Comparison of ENCODE assay signal across 9 mouse cellular contexts in the genomic region with DNA sequence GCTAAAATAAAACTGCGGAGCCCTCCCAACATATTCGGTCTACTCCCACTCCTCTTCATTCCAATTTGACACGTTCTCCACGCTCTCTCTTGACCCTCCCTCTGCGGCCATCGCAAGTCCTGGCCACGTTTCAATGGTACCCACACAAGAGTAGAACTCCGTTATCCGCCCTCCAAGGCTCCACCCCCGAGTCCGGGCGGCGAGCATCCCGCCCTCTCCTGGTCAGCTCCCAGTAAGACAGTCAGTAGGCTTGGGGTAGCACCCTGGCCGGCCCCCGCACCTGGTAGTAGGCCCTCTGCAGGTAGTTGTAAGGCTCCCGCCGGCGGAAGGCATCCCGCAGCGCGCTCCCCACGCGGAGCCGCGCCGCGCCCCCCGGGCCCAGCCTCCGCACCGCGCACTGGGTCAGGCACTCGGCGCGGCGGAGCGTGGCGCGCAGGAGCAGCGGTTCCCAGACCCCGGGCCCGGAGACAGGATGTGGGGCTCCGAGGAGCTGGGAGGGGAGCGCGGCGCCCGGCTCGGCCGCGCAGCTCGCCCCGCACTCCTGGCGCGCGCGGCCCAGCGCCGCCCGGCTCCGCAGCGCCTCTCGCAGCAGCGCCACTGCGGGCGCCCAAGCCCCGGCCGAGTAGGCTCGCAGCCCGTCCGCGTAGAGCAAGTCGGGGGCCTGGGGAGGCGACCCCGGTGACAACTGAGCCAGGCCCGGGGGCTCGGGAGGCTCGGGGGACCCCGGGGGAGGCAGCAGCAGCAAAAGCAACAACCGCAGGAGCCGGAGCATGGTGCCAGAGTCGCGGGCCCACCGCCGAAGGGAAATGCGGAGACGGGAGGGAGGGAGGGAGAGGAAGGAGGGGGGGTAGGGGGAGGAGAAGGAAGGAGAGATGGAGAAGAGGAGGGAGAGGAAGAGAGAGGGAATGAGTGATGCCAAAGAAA. TPM values are rescaled to one million over a fixed set of nuclear protein-coding genes. Genes with fewer than 3 reads are reported as not detected.
A peak's percentile ranks its signal among the peaks of the same experiment; 100 is the strongest.
DNase-seq lines count a peak whose midpoint lies in the region; ATAC-seq lines count a peak whose summit lies in the region.
"Had no signal": no experiment of that assay in that cellular context is flagged by ENCODE, and none has a peak within 500 bp of the region (broad histone marks: within the 10 kb centered on the region; RNA-seq: fewer than 3 reads in every experiment).

A gene (minus strand): TSS at position 837 of the 924 bp plus-strand sequence.

- H3K4me3 ChIP-seq in embryonic facial prominence, embryonic 13.5 days = peak within 1 kb of the TSS; percentile 84

- peaks cover 29% of the 10 kb centered on the region for H3K36me3 ChIP-seq in embryonic facial prominence, embryonic 13.5 days
- H3K36me3 ChIP-seq: G1E had no signal

- under 1% methylated on average over 86 of the region's 86 CpGs for WGBS in embryonic facial prominence, embryonic 13.5 days

- peak within 1 kb of the TSS; percentile 100 for H3K27ac ChIP-seq in embryonic facial prominence, embryonic 13.5 days

- peaks cover 49% of the 10 kb centered on the region for H3K4me1 ChIP-seq in embryonic facial prominence, embryonic 13.5 days

- peak; percentile 87 for ATAC-seq in embryonic facial prominence, embryonic 13.5 days (ENCODE audit: insufficient number of reproducible peaks, insufficient read depth, low FRiP score, low TSS enrichment, low read depth)

- H3K27me3 ChIP-seq in embryonic facial prominence, embryonic 13.5 days = peaks cover 10% of the 10 kb centered on the region; the same call in 1 of the 2 replicates

- no peaks in the 10 kb centered on the region for H3K9me3 ChIP-seq in embryonic facial prominence, embryonic 13.5 days
- H3K9me3 ChIP-seq: G1E had no signal

- peak within 1 kb of the TSS; percentile 99 for H3K9ac ChIP-seq in embryonic facial prominence, embryonic 13.5 days

- peak within 1 kb of the TSS; percentile 68 for H3K4me2 ChIP-seq in embryonic facial prominence, embryonic 13.5 days

- DNase-seq in 3134 (ENCODE audit: extremely low read depth, insufficient read length, low spot score) (peak; percentile 75), liver (peak; percentile 73)
- peak; percentile 82 for DNase-seq in adrenal gland, postnatal 25 days
- DNase-seq in heart, adult 9 months (ENCODE audit: low spot score in 2 of 2) = peak; percentile 82 to 84
- DNase-seq in kidney, adult 9 months = peak; percentile 78
- peak; percentile 31 to 66 for DNase-seq in monocyte, adult 2 months (ENCODE audit: low read depth in 1 of 2, low spot score in 2 of 2)
- DNase-seq in spleen, postnatal 14 days (ENCODE audit: low spot score in 2 of 2) = peak; percentile 41 to 66

RNA-seq across cellular contexts. Expression of the gene that starts here (rescaled TPM):
- total RNA-seq in adrenal gland, postnatal 25 days (2021) = 20.2 and 26.5 TPM in 2 replicates
- 60.5 and 60.8 TPM in 2 replicates for polyA plus RNA-seq in embryonic facial prominence, embryonic 13.5 days (2015; fragmentation: Nextera tagmentation; extraction: Ambion mirVana)
- total RNA-seq: G1E had no signal
- polyA plus RNA-seq: G1E had no signal

Comparison
In these comparisons a context has a peak if more than half of its experiments do, and no peak if none do; other contexts are left out.
1. Peak in every context shown above with its lines: DNase-seq, ATAC-seq, H3K4me3 ChIP-seq and H3K27ac ChIP-seq.